Mouse (Mus musculus): ENCODE measurements around the gene Ezr. TPM values are rescaled to one million over a fixed set of nuclear protein-coding genes. Genes with fewer than 3 reads are reported as not detected.

Gene Ezr
- polyA plus RNA-seq, 1 experiment = 152 TPM

DNA sequence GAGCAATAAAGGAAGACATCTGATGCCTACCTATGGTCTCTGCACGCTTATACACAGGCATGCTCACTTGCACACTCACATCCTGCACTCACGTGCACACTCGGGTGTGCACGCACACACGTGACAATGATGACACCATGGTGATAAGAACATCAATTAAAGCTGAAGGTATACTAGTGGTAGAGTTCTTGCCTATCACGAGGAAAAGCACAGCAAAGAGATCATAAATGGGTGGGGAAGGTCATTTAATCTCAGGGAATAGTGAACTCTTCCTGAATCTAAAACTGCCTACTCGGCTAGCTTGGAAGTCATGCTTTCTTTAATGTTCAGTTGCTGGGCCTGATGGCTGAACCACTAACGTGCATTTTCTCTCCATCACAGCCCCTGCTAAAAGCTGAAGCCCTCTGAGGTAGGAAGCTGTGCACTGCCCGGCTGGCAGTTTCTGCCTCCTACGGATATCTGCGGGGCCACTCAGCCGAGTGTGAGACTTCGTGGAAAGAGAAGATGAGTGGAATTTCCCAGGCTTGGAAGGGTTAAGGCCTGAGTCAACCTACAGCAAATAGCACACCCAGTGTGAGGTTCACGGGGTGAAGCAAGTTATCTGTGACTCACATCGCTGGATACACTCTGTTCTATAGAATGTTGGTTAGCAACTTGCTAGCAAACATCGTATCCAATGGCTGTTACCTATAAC is 25.4 kb upstream of the Ezr start:
- no peak for DNase-seq
- Histone ChIP-seq H3K4me1 (ENCODE audit: control insufficient read depth, insufficient read depth, low read length) (peaks cover 21% of the 10 kb centered on the region), H3K27me3 (replicated peaks; ENCODE audit: control insufficient read depth, insufficient read depth, low read length) (no peaks in the 10 kb centered on the region), H3K4me3 (ENCODE audit: insufficient read depth, low read depth, low read length) (no peak overlapping the region), H3K36me3 (ENCODE audit: control insufficient read depth, insufficient read depth, low read length) (no peaks in the 10 kb centered on the region), H3K27ac (ENCODE audit: insufficient read depth, low read depth, low read length) (no peak overlapping the region)
- TF ChIP-seq CTCF (conservative IDR thresholded peaks at IDR 0.05; ENCODE audit: insufficient read depth, insufficient read length, low read depth, low read length) (no peak), POLR2A (IDR thresholded peaks at IDR 0.05; ENCODE audit: low read depth, low read length) (no peak)
- WGBS = 84% methylated on average over 16 of the region's 16 CpGs

DNA sequence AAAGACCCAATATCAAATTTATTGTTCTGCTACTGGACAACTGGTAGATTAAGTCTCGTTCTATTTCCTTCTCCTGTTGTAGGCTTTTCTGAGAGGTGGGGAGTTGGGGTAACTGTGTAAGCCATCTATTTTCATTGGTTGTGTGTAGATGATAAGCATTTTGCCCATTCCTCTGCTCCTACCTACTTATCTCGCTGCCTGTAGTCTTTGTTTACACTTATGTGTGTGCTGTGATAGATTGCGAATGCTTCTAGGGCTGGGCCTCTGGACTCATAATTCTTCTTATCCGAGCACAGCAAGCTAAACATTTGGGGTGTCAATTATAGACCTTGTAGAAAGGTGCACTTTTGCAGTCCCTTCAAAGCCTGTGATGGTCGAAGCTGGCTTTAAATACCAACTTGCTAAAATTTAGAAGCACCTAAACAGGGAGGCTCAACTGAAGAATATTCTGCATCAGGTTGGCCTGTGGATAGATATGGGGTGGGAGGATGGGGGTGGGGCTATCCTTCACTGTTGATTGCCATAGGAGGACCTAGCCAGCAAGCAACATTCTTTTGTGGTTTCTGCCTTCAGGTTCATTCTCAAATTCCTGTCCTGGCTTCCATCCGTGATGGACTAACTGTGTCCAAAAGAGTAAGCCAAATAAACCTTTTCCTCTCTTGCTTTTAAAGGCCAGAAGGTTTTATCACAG is 22.4 kb upstream of the Ezr start:
- Histone ChIP-seq H3K4me1 (ENCODE audit: control insufficient read depth, insufficient read depth, low read length) (peaks cover 10% of the 10 kb centered on the region), H3K27me3 (replicated peaks; ENCODE audit: control insufficient read depth, insufficient read depth, low read length) (no peaks in the 10 kb centered on the region), H3K4me3 (ENCODE audit: insufficient read depth, low read depth, low read length) (no peak overlapping the region), H3K27ac (ENCODE audit: insufficient read depth, low read depth, low read length) (no peak overlapping the region), H3K36me3 (ENCODE audit: control insufficient read depth, insufficient read depth, low read length) (no peaks in the 10 kb centered on the region)
- TF ChIP-seq CTCF (conservative IDR thresholded peaks at IDR 0.05; ENCODE audit: insufficient read depth, insufficient read length, low read depth, low read length) = no peak
- TF ChIP-seq POLR2A (IDR thresholded peaks at IDR 0.05; ENCODE audit: low read depth, low read length) = no peak
- no peak for DNase-seq
- 79% methylated on average over 6 of the region's 6 CpGs for WGBS

DNA sequence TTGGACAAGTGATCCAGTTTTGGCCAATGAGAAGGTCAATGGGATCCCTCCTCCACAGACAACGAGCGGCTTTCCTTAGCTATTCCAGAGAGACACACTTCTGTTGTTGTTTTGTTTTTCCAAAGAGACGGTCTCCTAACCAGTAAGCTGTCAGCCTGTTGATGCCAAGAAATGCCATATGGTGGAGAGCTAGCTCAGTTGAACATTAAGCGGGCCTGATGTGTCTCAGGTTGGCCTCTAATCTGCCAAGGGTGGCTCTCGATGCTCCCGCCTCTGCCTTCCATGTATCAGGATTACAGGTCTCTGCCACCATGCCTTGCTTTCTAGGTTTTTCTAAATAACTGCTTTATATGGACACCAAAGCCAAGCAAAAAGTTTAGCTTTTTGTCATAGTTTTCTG is 21.5 kb upstream of the Ezr start:
- H3K27me3 ChIP-seq (replicated peaks; ENCODE audit: control insufficient read depth, insufficient read depth, low read length) = no peaks in the 10 kb centered on the region
- no peak overlapping the region for H3K4me3 ChIP-seq (ENCODE audit: insufficient read depth, low read depth, low read length)
- peaks cover 4% of the 10 kb centered on the region for H3K4me1 ChIP-seq (ENCODE audit: control insufficient read depth, insufficient read depth, low read length)
- no peaks in the 10 kb centered on the region for H3K36me3 ChIP-seq (ENCODE audit: control insufficient read depth, insufficient read depth, low read length)
- H3K27ac ChIP-seq (ENCODE audit: insufficient read depth, low read depth, low read length) = no peak overlapping the region
- 68% methylated on average over 6 of the region's 6 CpGs for WGBS
- TF ChIP-seq CTCF (conservative IDR thresholded peaks at IDR 0.05; ENCODE audit: insufficient read depth, insufficient read length, low read depth, low read length) (no peak), POLR2A (IDR thresholded peaks at IDR 0.05; ENCODE audit: low read depth, low read length) (no peak)
- DNase-seq = no peak

DNA sequence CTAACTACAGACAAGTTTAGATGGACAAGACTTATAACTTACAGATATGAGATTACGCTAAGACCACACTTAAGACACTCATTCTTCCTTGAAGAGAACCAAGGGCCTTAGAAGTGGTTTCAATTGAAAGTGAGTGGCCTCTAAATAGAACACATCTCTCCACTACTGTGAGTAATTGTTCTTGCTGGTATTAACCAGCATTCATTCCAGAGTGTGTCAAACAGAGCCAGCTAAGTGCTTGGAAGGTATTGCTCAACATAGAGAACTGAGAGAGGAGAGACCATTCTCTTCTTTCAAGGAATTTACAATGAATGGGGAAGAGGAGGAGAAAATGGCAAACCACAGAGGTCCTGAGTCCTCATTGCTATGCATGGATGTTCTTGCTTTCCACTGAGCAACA is 21.0 kb upstream of the Ezr start:
- peaks cover under 1% of the 10 kb centered on the region for H3K4me1 ChIP-seq (ENCODE audit: control insufficient read depth, insufficient read depth, low read length)
- TF ChIP-seq CTCF (conservative IDR thresholded peaks at IDR 0.05; ENCODE audit: insufficient read depth, insufficient read length, low read depth, low read length) (no peak), POLR2A (IDR thresholded peaks at IDR 0.05; ENCODE audit: low read depth, low read length) (no peak)
- H3K27me3 ChIP-seq (replicated peaks; ENCODE audit: control insufficient read depth, insufficient read depth, low read length) = no peaks in the 10 kb centered on the region
- DNase-seq = no peak
- no peaks in the 10 kb centered on the region for H3K36me3 ChIP-seq (ENCODE audit: control insufficient read depth, insufficient read depth, low read length)
- H3K4me3 ChIP-seq (ENCODE audit: insufficient read depth, low read depth, low read length) = no peak overlapping the region
- no peak overlapping the region for H3K27ac ChIP-seq (ENCODE audit: insufficient read depth, low read depth, low read length)
- 96% methylated on average over 1 of the region's 1 CpGs for WGBS

DNA sequence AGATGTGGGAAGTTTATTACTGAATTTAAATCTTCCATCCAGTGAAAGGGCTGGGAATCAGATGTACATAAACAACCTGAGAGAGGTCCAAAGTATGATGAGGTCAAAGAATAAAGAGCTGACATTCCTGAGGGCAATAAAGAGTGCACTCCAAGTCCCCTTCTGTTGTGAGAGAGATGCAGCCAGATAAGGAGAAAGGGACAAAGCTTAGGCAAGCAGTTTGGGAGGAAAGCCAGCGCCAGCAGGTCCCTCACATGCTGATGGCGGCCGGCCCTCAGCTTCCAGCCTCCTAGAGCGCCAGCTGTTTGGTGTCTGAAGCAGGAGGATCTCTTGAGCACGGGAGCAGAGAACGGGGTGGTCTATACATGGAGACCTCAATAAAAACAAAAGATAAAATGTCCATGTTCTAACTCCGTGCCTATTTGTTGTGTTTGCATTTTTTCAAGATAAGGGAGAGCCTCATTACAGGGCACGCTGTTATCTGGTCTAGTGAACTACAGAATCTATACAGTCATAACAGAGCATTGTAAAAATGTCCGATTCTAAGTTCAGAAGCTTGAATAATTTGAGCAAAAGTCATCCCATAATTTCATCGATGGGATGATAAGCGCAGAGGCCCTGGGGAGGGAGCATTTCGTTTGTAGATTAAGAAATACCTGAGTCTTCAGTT is 15.9 kb upstream of the Ezr start:
- no peaks in the 10 kb centered on the region; the same call in 1 of the 2 replicates for H3K4me1 ChIP-seq (ENCODE audit: control insufficient read depth, insufficient read depth, low read length)
- no peak overlapping the region for H3K4me3 ChIP-seq (ENCODE audit: insufficient read depth, low read depth, low read length)
- H3K36me3 ChIP-seq (ENCODE audit: control insufficient read depth, insufficient read depth, low read length) = no peaks in the 10 kb centered on the region
- no peak for TF ChIP-seq POLR2A (IDR thresholded peaks at IDR 0.05; ENCODE audit: low read depth, low read length)
- no peak for TF ChIP-seq CTCF (conservative IDR thresholded peaks at IDR 0.05; ENCODE audit: insufficient read depth, insufficient read length, low read depth, low read length)
- 63% methylated on average over 12 of the region's 12 CpGs for WGBS
- no peak overlapping the region for H3K27ac ChIP-seq (ENCODE audit: insufficient read depth, low read depth, low read length)
- H3K27me3 ChIP-seq (replicated peaks; ENCODE audit: control insufficient read depth, insufficient read depth, low read length) = no peaks in the 10 kb centered on the region
- DNase-seq = no peak

DNA sequence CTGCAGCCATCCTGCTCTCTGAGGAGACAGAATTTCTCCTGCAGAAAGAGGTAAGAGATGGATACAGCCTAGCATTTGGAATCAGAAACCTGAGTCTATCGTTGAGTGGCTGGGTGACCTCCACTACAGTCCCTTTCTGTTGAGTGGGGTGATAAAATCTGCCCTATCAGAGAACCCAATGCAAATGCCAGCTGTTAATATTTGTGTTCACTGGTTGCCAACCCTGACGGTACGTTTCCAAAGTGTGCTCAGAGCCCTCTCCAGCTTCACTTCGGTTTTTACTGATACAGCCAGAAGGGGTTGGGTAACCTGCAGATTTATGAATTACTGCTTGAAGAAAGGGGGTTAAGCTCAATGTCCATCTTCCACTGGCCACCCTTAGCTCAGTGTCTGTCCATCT is 14.9 kb upstream of the Ezr start:
- DNase-seq = no peak
- 43% methylated on average over 4 of the region's 4 CpGs for WGBS
- Histone ChIP-seq H3K4me1 (ENCODE audit: control insufficient read depth, insufficient read depth, low read length) (no peaks in the 10 kb centered on the region; the same call in 1 of the 2 replicates), H3K27me3 (replicated peaks; ENCODE audit: control insufficient read depth, insufficient read depth, low read length) (no peaks in the 10 kb centered on the region), H3K36me3 (ENCODE audit: control insufficient read depth, insufficient read depth, low read length) (no peaks in the 10 kb centered on the region), H3K27ac (ENCODE audit: insufficient read depth, low read depth, low read length) (no peak overlapping the region), H3K4me3 (ENCODE audit: insufficient read depth, low read depth, low read length) (no peak overlapping the region)
- no peak for TF ChIP-seq CTCF (conservative IDR thresholded peaks at IDR 0.05; ENCODE audit: insufficient read depth, insufficient read length, low read depth, low read length)
- TF ChIP-seq POLR2A (IDR thresholded peaks at IDR 0.05; ENCODE audit: low read depth, low read length) = no peak

DNA sequence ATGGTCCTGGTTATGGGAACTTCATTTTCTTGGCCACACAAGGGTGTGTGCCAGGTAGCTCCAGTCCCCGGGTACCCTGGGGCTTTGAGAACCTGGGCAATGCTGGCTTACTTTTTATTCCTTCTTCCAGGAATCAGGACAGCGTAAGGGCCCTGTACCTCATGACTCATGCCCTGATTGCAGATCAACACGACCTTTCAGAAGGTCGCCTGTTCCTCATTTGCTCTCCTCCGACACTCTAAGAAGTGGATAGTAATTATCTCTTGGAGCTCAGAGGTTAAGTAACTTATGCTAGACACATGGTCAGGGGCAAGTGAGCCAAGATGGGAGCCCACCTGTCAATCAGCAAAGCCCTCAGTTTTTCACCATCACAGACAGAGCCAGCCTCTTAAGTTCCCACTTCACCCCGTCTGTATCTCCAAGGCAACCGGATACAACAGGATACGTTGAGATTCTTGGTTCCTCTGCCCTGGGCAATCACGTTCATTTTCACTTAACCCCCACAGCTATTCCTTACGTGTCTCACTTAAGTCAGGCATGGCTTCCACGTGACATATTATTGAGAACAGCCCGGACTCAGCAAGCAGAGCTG is 11.7 kb upstream of the Ezr start:
- TF ChIP-seq POLR2A (IDR thresholded peaks at IDR 0.05; ENCODE audit: low read depth, low read length) = no peak
- no peak overlapping the region for H3K4me3 ChIP-seq (ENCODE audit: insufficient read depth, low read depth, low read length)
- 60% methylated on average over 12 of the region's 12 CpGs for WGBS
- no peak for DNase-seq
- no peaks in the 10 kb centered on the region; the same call in 1 of the 2 replicates for H3K4me1 ChIP-seq (ENCODE audit: control insufficient read depth, insufficient read depth, low read length)
- H3K36me3 ChIP-seq (ENCODE audit: control insufficient read depth, insufficient read depth, low read length) = no peaks in the 10 kb centered on the region
- H3K27me3 ChIP-seq (replicated peaks; ENCODE audit: control insufficient read depth, insufficient read depth, low read length) = no peaks in the 10 kb centered on the region
- no peak overlapping the region for H3K27ac ChIP-seq (ENCODE audit: insufficient read depth, low read depth, low read length)
